In genomic region chr8:54233316-54233715, GRCm38 (mm10) we compare ENCODE assay signal across 20 mouse cellular contexts.
"Had no signal": no experiment of that assay in that cellular context is flagged by ENCODE, and none has a peak within 500 bp of the region (broad histone marks: within the 10 kb centered on the region; RNA-seq: fewer than 3 reads in every experiment).

No protein-coding gene starts in this region.

- H3K4me1 ChIP-seq: limb, embryonic 12.5 days; limb, embryonic 15.5 days; liver, embryonic 12.5 days; liver, embryonic 15.5 days; midbrain, embryonic 12.5 days; midbrain, embryonic 15.5 days; neural tube, embryonic 12.5 days; neural tube, embryonic 15.5 days had no signal

- DNase-seq: kidney, adult 18-20 months; kidney, adult 9 months; kidney, postnatal 10 days; kidney, postnatal 36 days; left cerebral cortex, postnatal 4 days; lung, adult 18-20 months; right cerebral cortex, postnatal 25 days; spleen, adult 18-20 months; thymus, adult 2 months; thymus, postnatal 14 days; thymus, postnatal 4 days had no signal

- H3K4me3 ChIP-seq: limb, embryonic 12.5 days; limb, embryonic 15.5 days; liver, embryonic 12.5 days; liver, embryonic 15.5 days; midbrain, embryonic 12.5 days; midbrain, embryonic 15.5 days; neural tube, embryonic 12.5 days; neural tube, embryonic 15.5 days had no signal

- H3K9ac ChIP-seq: limb, embryonic 12.5 days; limb, embryonic 15.5 days; liver, embryonic 12.5 days; liver, embryonic 15.5 days; midbrain, embryonic 12.5 days; midbrain, embryonic 15.5 days; neural tube, embryonic 12.5 days; neural tube, embryonic 15.5 days had no signal

- ATAC-seq: liver, embryonic 12.5 days; midbrain, embryonic 15.5 days had no signal

- H3K9me3 ChIP-seq: limb, embryonic 12.5 days; limb, embryonic 15.5 days; liver, embryonic 12.5 days; liver, embryonic 15.5 days; midbrain, embryonic 12.5 days; midbrain, embryonic 15.5 days; neural tube, embryonic 12.5 days; neural tube, embryonic 15.5 days had no signal

- H3K36me3 ChIP-seq: limb, embryonic 12.5 days; limb, embryonic 15.5 days; liver, embryonic 12.5 days; liver, embryonic 15.5 days; midbrain, embryonic 12.5 days; midbrain, embryonic 15.5 days; neural tube, embryonic 12.5 days; neural tube, embryonic 15.5 days had no signal

- H3K27me3 ChIP-seq: limb, embryonic 12.5 days; limb, embryonic 15.5 days; liver, embryonic 12.5 days; liver, embryonic 15.5 days; midbrain, embryonic 12.5 days; midbrain, embryonic 15.5 days; neural tube, embryonic 12.5 days; neural tube, embryonic 15.5 days had no signal

- H3K4me2 ChIP-seq: limb, embryonic 12.5 days; limb, embryonic 15.5 days; liver, embryonic 12.5 days; liver, embryonic 15.5 days; midbrain, embryonic 12.5 days; midbrain, embryonic 15.5 days; neural tube, embryonic 12.5 days; neural tube, embryonic 15.5 days had no signal

- H3K27ac ChIP-seq: limb, embryonic 12.5 days; limb, embryonic 15.5 days; liver, embryonic 12.5 days; liver, embryonic 15.5 days; macrophage; midbrain, embryonic 12.5 days; midbrain, embryonic 15.5 days; neural tube, embryonic 12.5 days; neural tube, embryonic 15.5 days had no signal
